Mouse (Mus musculus): ENCODE data around the gene Ccr8.

DNA sequence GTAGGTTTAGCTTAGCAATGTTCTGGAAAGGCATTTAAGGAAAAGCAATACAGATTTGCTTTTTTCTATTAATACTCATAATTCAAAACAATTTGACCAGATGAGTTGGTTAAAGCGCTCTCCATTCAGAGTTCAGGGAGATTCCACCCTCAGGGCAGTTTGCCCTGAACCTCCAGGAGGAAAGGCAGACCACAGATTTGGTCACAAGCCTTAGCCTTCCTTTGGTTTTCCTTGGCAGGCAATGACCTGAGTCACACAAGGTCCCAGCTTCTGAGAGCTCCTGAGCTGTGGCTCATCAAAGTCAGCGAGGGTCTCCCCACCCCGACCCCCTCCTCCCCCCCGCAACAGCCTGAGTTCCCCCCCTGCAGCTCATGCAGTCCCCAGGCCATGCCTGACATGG lies 27.6 kb upstream of the Ccr8 start:
- TF ChIP-seq CTCF (IDR thresholded peaks at IDR 0.05; ENCODE audit: low read depth, low read length) (no peak), POLR2A (IDR thresholded peaks at IDR 0.05; ENCODE audit: borderline replicate concordance, low read depth, low read length) (no peak)
